Mouse (Mus musculus): ENCODE measurements at regions not wholly inside any gene's neighbourhood (a gene's known extent, or its start where the extent isn't known, plus 50 kb on each side); places are given as distances from the start of the nearest gene placed in this dataset.

DNA sequence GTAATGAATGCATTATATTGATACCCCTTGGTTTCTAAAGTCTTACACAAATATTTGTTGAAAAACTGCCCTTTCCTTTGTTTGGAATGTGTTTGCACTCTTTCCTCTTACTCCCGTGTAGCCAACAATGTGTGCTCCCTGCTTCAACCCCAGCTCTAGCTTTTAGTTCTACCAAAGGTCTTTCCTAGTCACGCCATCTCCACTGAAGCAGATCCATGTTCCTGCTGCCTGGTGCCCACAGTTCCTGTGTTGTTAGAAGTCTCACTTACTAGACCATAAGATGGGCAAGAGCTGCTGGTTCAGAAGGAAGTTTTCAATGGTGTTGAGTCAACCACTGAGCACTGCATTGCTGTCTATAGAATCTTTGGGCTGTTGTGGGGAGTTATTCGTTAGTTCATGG lies 137.0 kb downstream of the Klf5 start:
- Histone ChIP-seq H3K4me1 (replicated peaks) (no peaks in the 10 kb centered on the region), H3K27me3 (no peaks in the 10 kb centered on the region), H3K4me2 (replicated peaks) (no peak overlapping the region), H3K36me3 (no peaks in the 10 kb centered on the region), H3K9ac (replicated peaks) (no peak overlapping the region), H3K27ac (no peak overlapping the region), H3K9me3 (no peaks in the 10 kb centered on the region), H3K4me3 (replicated peaks) (no peak overlapping the region)
- ATAC-seq = no peak
- 81% methylated on average over 3 of the region's 3 CpGs for WGBS

DNA sequence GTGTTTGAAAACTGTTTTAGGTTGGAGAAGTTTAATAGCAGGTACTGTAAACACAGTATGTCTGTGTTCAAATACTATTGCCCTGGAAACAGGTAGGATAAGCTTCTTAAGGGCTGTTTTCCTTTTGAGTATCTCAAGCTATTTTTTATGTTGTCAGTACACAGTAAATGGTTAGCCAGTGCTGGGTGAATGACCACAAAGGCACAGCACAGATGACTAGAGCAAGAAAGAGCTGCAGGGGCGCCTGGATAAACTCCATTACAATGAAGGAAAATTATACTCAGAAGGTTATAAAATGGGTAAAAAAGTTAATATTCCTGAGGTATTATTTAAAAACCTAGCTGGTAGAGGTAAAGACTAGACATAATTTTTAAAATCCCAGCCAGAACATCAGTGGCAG lies 137.6 kb downstream of the Klf5 start:
- Histone ChIP-seq H3K4me3 (replicated peaks) (no peak overlapping the region), H3K36me3 (no peaks in the 10 kb centered on the region), H3K9ac (replicated peaks) (no peak overlapping the region), H3K4me1 (replicated peaks) (no peaks in the 10 kb centered on the region), H3K27ac (no peak overlapping the region), H3K9me3 (no peaks in the 10 kb centered on the region), H3K27me3 (no peaks in the 10 kb centered on the region), H3K4me2 (replicated peaks) (no peak overlapping the region)
- 63% methylated on average over 1 of the region's 1 CpGs for WGBS
- ATAC-seq = no peak

DNA sequence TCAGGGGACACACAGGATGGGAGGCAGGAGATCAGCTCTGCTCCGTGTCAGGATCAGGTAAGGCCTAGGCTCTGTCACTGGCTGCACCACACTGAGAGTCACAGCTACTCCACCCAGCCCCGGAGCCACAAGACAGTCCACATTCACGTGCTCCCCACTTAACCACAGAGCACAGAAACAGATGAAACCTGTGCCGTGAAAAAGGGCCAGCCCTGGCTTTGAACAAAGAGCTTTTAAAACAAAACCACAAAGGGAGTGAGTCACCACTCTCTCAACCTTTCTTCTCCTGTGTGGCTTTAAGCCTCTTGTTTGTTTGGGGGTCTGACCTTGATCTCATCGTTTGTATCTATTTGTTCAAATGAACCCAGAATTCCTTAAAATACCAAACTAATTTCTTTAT lies 150.6 kb downstream of the Klf5 start:
- no peak overlapping the region for H3K4me2 ChIP-seq (replicated peaks)
- no peaks in the 10 kb centered on the region for H3K27me3 ChIP-seq
- H3K4me1 ChIP-seq (replicated peaks) = no peaks in the 10 kb centered on the region
- H3K9me3 ChIP-seq = no peaks in the 10 kb centered on the region
- no peak for ATAC-seq
- no peaks in the 10 kb centered on the region for H3K36me3 ChIP-seq
- H3K9ac ChIP-seq (replicated peaks) = no peak overlapping the region
- WGBS = 52% methylated on average over 5 of the region's 5 CpGs
- no peak overlapping the region for H3K4me3 ChIP-seq (replicated peaks)
- H3K27ac ChIP-seq = no peak overlapping the region

DNA sequence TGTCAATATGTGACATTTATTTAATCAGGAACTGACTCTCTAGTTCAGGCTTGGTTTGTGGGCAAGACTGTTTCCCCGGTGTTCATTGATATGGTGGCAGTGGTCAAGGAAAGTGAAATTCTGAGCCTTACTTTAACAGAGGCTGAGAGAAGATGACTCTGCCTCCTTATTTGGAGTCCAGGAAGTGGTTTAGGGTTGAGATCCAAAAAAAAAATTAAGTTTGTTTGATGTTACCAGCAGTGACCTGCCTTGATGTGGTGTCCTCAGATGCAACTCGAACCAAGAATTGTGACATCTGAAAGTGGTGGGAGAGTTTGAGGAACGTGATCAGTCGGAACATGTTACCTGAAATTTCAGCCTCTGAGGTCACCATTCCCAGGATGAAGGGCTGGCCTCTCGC lies 151.4 kb downstream of the Klf5 start:
- Histone ChIP-seq H3K36me3 (no peaks in the 10 kb centered on the region), H3K4me3 (replicated peaks) (no peak overlapping the region), H3K9me3 (no peaks in the 10 kb centered on the region), H3K4me2 (replicated peaks) (no peak overlapping the region), H3K27ac (no peak overlapping the region), H3K27me3 (no peaks in the 10 kb centered on the region), H3K4me1 (replicated peaks) (no peaks in the 10 kb centered on the region), H3K9ac (replicated peaks) (no peak overlapping the region)
- ATAC-seq = no peak
- WGBS = 98% methylated on average over 5 of the region's 5 CpGs

DNA sequence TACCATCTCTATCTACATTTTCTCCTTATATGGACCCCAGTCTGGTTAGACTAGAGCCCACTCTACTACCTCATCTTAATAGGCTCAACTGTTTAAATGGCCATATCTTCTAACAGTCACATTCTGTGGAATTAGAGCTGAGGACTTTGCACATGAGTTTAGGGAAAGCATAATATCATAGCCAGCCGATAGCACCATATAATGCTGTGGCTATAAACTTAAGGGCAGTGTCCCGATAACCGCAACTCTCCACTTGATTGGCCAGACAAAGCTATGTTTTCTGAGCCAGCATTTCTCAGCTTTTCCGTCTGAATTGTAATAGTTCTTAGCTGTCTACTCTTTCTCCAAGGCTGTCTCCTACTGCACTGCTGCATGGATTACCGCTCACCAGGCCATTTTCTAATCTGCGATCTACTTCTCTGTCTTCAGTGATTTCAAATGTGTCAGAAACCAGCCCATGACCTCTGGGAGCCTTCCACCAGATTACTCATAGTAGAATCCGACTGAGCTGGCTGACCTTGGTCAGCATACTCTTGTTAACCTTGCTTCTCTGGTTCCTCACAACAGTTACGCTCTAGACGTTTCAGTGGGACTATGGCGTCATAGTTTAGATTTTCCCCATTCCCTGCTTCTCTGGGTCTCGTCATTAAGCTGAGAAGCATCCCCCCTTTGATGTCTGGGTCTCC lies 152.8 kb downstream of the Klf5 start:
- no peaks in the 10 kb centered on the region for H3K4me1 ChIP-seq (replicated peaks)

DNA sequence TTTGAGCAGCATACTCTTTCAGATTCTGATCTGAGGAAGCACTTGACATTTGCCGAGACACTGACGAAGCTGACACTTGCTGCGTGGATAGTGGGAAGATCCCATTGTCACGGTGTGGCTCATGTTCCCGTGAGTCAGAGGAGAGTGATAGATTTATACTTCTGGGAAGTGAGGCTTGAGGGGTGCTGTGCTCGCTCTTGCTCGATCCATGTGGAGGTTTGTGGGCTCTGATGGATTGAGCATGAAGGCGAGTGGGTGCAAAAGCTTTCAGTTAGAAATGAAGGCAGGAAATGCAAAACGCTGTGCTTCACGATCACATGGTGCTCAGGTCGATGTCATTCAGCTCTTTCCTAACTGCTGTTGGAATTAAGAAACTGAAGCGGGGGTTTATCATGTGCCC lies 155.4 kb downstream of the Klf5 start:
- no peaks in the 10 kb centered on the region for H3K27me3 ChIP-seq
- H3K4me2 ChIP-seq (replicated peaks) = no peak overlapping the region
- H3K36me3 ChIP-seq = no peaks in the 10 kb centered on the region
- no peak overlapping the region for H3K4me3 ChIP-seq (replicated peaks)
- H3K9ac ChIP-seq (replicated peaks) = no peak overlapping the region
- no peak overlapping the region for H3K27ac ChIP-seq
- H3K4me1 ChIP-seq (replicated peaks) = no peaks in the 10 kb centered on the region
- WGBS = 88% methylated on average over 12 of the region's 12 CpGs
- no peaks in the 10 kb centered on the region for H3K9me3 ChIP-seq
- no peak for ATAC-seq

More for the DNA sequence above, 152.8 kb downstream of the Klf5 start:
- Histone ChIP-seq H3K9ac (replicated peaks) (no peak overlapping the region), H3K27me3 (no peaks in the 10 kb centered on the region), H3K9me3 (no peaks in the 10 kb centered on the region), H3K27ac (no peak overlapping the region), H3K4me2 (replicated peaks) (no peak overlapping the region), H3K4me3 (replicated peaks) (no peak overlapping the region), H3K36me3 (no peaks in the 10 kb centered on the region)
- 91% methylated on average over 11 of the region's 11 CpGs for WGBS
- ATAC-seq = no peak

DNA sequence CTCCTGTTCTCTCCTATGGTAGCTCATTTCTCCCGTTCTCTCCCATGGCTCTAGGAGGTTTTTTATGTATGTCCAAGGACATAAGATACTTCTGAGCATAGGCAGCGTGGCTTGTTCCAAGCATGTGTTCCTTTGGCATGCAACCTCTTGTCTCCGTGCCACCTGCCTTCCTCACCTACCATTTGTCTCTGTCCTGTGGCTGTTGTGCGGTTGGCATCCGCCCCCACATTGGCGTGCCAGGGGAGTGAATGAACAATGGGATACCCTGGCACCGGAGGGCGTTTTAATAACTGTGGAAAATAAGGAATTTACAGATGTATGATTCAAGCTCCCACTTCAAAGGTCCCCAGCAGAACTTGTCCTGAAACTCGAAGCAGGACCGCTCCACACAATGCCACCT lies 158.1 kb downstream of the Klf5 start:
- no peaks in the 10 kb centered on the region for H3K36me3 ChIP-seq
- 91% methylated on average over 10 of the region's 10 CpGs for WGBS

DNA sequence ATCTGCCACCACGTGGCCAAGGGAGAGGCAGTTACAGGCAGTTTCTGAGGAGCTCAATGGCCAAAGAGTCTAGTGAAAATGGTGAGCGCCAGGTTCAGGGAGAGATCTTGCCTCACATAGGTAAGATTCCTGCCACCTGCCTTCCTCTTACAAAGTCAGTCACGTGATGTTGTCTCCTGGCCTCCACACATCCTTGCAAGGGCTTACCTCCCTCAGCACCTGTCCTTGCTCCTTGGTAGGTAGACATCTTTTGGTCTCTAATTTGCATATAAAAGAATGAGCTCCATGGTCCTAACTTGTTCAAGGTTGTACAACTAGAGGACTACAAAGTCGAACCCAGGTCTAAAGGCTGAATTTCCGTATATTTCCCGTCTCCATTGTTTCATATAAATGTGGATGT lies 159.1 kb downstream of the Klf5 start:
- Histone ChIP-seq H3K4me3 (replicated peaks) (no peak overlapping the region), H3K4me1 (replicated peaks) (no peaks in the 10 kb centered on the region), H3K4me2 (replicated peaks) (no peak overlapping the region), H3K27me3 (no peaks in the 10 kb centered on the region), H3K9ac (replicated peaks) (no peak overlapping the region), H3K27ac (no peak overlapping the region), H3K9me3 (no peaks in the 10 kb centered on the region; the same call in 1 of the 2 replicates), H3K36me3 (no peaks in the 10 kb centered on the region)
- ATAC-seq = no peak
- 91% methylated on average over 6 of the region's 6 CpGs for whole genome bisulfite sequencing

More for the DNA sequence above, 158.1 kb downstream of the Klf5 start:
- H3K27ac ChIP-seq = no peak overlapping the region
- H3K9ac ChIP-seq (replicated peaks) = no peak overlapping the region
- H3K27me3 ChIP-seq = no peaks in the 10 kb centered on the region
- no peak overlapping the region for H3K4me2 ChIP-seq (replicated peaks)
- no peaks in the 10 kb centered on the region for H3K4me1 ChIP-seq (replicated peaks)
- H3K4me3 ChIP-seq (replicated peaks) = no peak overlapping the region
- H3K9me3 ChIP-seq = no peaks in the 10 kb centered on the region; the same call in 1 of the 2 replicates
- ATAC-seq = no peak

DNA sequence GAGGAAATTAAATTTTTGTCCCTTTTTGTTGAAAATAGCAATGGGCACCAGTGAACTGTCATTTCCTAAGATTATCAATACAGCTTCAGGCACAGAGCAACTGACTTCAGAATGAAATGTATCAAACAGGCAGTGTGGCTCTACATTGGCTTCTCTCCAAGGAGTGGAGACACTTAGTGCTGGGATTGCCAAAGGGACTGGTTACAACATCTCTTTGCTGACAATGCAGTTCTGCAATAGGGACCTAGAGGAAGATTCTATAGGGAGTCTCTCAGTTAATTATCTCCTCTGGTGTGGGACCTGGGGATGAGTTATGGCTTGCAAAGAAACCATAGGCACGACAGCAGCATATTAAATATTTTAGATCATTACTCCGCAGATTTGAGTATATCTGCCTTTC lies 173.6 kb downstream of the Klf5 start:
- Histone ChIP-seq H3K4me3 (replicated peaks) (no peak overlapping the region), H3K4me1 (replicated peaks) (no peaks in the 10 kb centered on the region), H3K27me3 (no peaks in the 10 kb centered on the region), H3K36me3 (no peaks in the 10 kb centered on the region), H3K9me3 (no peaks in the 10 kb centered on the region), H3K27ac (no peak overlapping the region), H3K9ac (replicated peaks) (no peak overlapping the region), H3K4me2 (replicated peaks) (no peak overlapping the region)
- WGBS = 90% methylated on average over 2 of the region's 2 CpGs
- no peak for ATAC-seq

DNA sequence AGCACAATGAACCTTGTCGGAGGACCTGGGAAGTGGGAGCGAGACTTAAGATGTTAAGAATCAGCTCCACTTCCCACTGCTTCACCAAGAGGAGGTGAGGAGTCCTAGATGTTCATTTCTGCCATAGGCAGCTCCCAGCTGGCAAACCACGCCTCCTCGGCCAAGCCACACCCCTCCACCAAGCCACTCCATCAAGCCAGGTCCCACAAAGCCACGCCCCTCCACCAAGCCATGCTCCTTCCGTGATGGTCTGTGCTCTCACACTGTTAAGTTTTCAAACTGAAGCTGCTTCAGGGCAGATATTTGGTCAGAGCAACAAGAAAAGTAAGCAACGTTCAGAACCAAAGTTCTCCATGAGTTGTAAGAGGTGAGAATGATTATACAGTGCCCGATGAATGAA lies 176.8 kb downstream of the Klf5 start:
- 65% methylated on average over 8 of the region's 8 CpGs for WGBS
- Histone ChIP-seq H3K4me3 (replicated peaks) (no peak overlapping the region), H3K9me3 (no peaks in the 10 kb centered on the region), H3K27ac (no peak overlapping the region), H3K27me3 (no peaks in the 10 kb centered on the region), H3K36me3 (no peaks in the 10 kb centered on the region), H3K9ac (replicated peaks) (no peak overlapping the region), H3K4me2 (replicated peaks) (no peak overlapping the region), H3K4me1 (replicated peaks) (no peaks in the 10 kb centered on the region)
- ATAC-seq = no peak

DNA sequence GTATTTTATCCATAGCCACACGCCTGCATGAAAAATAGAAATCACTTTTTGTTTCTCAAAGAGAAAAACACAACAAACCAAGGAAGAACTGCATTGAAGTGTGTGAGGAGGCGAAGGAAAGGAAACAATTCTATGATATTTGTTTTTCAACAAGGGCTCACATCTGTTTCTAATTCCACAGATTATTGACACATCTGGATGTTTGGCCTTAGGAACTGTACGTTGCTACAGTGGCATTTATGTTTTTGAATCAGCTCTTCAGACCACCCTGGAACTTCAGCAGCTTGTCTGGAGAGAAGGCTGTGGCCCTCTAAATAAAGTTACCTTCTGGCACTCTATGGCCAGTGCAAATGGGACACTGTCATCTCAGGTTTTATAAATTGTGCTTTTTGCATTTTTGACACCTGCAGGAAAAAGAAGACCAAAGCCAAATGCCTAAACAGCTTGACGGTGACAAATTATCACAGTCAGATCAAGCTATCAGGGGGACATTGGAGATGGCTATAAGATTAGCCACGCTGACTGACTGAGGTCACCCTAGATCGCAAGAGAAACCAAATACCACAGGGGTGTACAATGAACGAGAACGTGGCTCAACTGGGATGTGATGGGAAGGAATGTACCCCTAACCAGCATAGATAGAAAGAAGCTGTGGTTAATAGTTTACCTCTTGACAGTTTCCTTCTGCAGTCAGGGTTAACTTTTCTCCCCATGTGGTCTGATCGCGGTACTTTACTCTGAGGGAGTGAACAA lies 182.0 kb downstream of the Klf5 start:
- 70% methylated on average over 10 of the region's 10 CpGs for WGBS
- Histone ChIP-seq H3K36me3 (no peaks in the 10 kb centered on the region), H3K9me3 (no peaks in the 10 kb centered on the region), H3K4me2 (replicated peaks) (no peak overlapping the region), H3K27me3 (no peaks in the 10 kb centered on the region), H3K27ac (no peak overlapping the region), H3K9ac (replicated peaks) (no peak overlapping the region), H3K4me3 (replicated peaks) (no peak overlapping the region), H3K4me1 (replicated peaks) (no peaks in the 10 kb centered on the region)
- no peak for ATAC-seq

DNA sequence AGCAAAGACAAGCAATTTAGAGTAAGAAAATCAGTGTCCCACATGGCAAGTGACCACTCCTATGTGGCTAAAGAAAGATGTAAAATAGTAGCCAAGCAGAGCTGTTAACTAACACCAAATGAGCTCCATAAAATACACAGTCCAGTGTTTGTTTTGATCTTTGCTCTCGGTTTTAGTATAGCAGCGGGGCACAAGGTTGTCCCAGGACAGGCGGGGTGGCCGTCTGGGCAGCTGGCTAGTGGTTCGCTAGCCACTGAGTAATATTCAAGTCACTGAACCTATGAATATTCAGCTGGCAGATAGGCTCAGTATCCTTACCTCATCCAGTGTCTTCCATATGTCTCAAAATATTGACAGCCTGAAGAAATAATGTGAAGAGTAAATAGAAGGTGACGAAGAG lies 189.5 kb downstream of the Klf5 start:
- Histone ChIP-seq H3K4me3 (replicated peaks) (no peak overlapping the region), H3K9me3 (no peaks in the 10 kb centered on the region), H3K4me1 (replicated peaks) (no peaks in the 10 kb centered on the region), H3K36me3 (no peaks in the 10 kb centered on the region), H3K9ac (replicated peaks) (no peak overlapping the region), H3K27ac (no peak overlapping the region), H3K27me3 (no peaks in the 10 kb centered on the region), H3K4me2 (replicated peaks) (no peak overlapping the region)
- WGBS = 79% methylated on average over 6 of the region's 6 CpGs
- no peak for ATAC-seq

DNA sequence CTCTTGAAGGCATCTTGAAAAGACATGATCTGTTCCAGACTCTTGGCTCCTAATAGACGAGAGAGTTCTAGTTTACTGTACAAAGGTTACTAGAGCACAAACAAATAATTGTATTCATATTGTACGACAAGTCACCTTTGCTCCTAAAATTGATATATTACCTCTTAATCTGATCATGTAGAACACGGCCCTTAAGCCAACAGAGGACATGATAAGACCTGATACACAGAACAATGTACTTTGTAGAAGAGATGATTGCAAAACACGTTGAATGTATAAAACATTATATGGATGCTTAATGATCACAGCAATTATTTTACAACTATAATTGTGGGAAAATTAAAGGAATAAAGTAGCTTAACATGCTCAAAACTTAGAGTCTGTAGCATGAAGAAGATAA lies 194.7 kb downstream of the Klf5 start:
- 93% methylated on average over 4 of the region's 4 CpGs for WGBS
- Histone ChIP-seq H3K9ac (replicated peaks) (no peak overlapping the region), H3K4me2 (replicated peaks) (no peak overlapping the region), H3K4me3 (replicated peaks) (no peak overlapping the region), H3K36me3 (no peaks in the 10 kb centered on the region), H3K27ac (no peak overlapping the region), H3K4me1 (replicated peaks) (no peaks in the 10 kb centered on the region), H3K9me3 (no peaks in the 10 kb centered on the region), H3K27me3 (no peaks in the 10 kb centered on the region)
- no peak for ATAC-seq

Data from midbrain, embryonic 13.5 days (tissue).